Comparison of ENCODE assay signal across 8 mouse cellular contexts in the genomic region with DNA sequence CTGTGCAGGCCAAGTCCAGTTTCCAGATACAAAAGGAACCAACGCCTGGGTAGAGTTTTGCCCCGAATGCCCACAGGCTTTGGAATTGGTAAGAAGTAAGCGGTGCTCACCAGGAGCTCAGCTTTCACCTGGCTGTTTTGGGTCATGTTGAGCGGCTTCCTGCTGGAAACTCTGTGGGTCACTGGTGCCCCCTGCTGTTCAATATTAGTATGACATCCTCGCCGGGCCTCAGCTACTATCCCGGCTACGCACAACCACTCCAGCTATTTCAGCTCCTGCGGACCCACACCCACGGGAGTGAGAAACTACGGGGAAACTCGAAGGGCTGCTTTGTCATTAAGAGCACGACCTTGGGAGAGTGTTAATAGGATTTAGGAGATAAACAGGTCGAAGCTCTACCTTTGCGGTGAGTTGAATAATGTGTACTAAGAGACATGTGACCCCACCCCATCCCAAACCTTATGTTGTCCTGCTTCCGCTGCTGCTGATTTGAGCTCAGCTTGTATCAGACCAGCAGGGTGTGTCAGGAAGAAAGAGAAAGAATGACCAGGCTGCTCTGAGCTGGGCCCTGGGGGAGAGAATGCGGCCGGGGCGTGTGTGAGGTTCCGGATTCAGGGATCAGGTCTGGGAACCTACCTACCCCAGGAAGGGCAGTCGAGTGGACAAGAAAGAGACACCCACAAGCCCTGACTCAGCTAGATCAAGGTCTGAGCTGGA. TPM values are rescaled to one million over a fixed set of nuclear protein-coding genes. Genes with fewer than 3 reads are reported as not detected.
DNase-seq lines count a peak whose midpoint lies in the region; ATAC-seq and TF ChIP-seq lines count a peak whose summit lies in the region.

No protein-coding gene starts in this region.

- 23% methylated on average over 21 of the region's 21 CpGs for WGBS in kidney, embryonic 15.5 days
- WGBS in limb, embryonic 14.5 days = 20% methylated on average over 21 of the region's 21 CpGs
- WGBS in neural tube, embryonic 15.5 days = 27% methylated on average over 21 of the region's 21 CpGs

- DNase-seq in B cell, adult 2 months = peak; percentile 89
- DNase-seq in adrenal gland, adult 8-10 months = peak; percentile 56
- peak; percentile 81 for DNase-seq in embryo, embryonic 11 days
- DNase-seq in heart, adult 18-20 months = peak; percentile 77 to 93
- DNase-seq in limb, embryonic 14.5 days (ENCODE audit: low spot score) = peak; percentile 77

- peaks cover 22% of the 10 kb centered on the region; the same call in 1 of the 2 replicates for H3K27me3 ChIP-seq in kidney, embryonic 15.5 days
- H3K27me3 ChIP-seq in limb, embryonic 14.5 days (ENCODE audit: control insufficient read depth, insufficient read depth, low read length) = no peaks in the 10 kb centered on the region
- H3K27me3 ChIP-seq in neural tube, embryonic 15.5 days (replicated peaks) = 0 out of 2 replicates have a peak, but pooled peaks cover 7% of the 10 kb centered on the region
- H3K27me3 ChIP-seq in testis, adult 2 months (ENCODE audit: control insufficient read depth, insufficient read depth, low read length) = no peaks in the 10 kb centered on the region

- H3K36me3 ChIP-seq in kidney, embryonic 15.5 days = no peaks in the 10 kb centered on the region
- H3K36me3 ChIP-seq in limb, embryonic 14.5 days (ENCODE audit: control insufficient read depth, insufficient read depth, low read length) = no peaks in the 10 kb centered on the region
- H3K36me3 ChIP-seq in neural tube, embryonic 15.5 days = no peaks in the 10 kb centered on the region
- H3K36me3 ChIP-seq in testis, adult 2 months (ENCODE audit: control insufficient read depth, insufficient read depth, low read length) = no peaks in the 10 kb centered on the region

- peak; percentile 90 for TF ChIP-seq CTCF in testis, adult 2 months (IDR thresholded peaks at IDR 0.05; ENCODE audit: control insufficient read depth, insufficient read depth, insufficient replicate concordance, low read depth, low read length)

- H3K9ac ChIP-seq in kidney, embryonic 15.5 days = no peak overlapping the region
- no peak overlapping the region for H3K9ac ChIP-seq in limb, embryonic 14.5 days (ENCODE audit: low read depth, low read length, severe bottlenecking)
- no peak overlapping the region for H3K9ac ChIP-seq in neural tube, embryonic 15.5 days (replicated peaks)

- TF ChIP-seq POLR2A in limb, embryonic 14.5 days (IDR thresholded peaks at IDR 0.05; ENCODE audit: borderline replicate concordance, extremely low read depth, insufficient read depth, insufficient read length) = no peak
- TF ChIP-seq POLR2A in testis, adult 2 months (IDR thresholded peaks at IDR 0.05; ENCODE audit: control insufficient read depth, low read depth, low read length) = no peak

- 0 out of 2 replicates have a peak overlapping the region, but pooled peaks have one; percentile 6 for H3K4me2 ChIP-seq in kidney, embryonic 15.5 days
- H3K4me2 ChIP-seq in limb, embryonic 14.5 days (replicated peaks; ENCODE audit: low read depth, low read length, severe bottlenecking) = no peak overlapping the region
- no peak overlapping the region for H3K4me2 ChIP-seq in neural tube, embryonic 15.5 days

- H3K4me1 ChIP-seq in kidney, embryonic 15.5 days = peaks cover 25% of the 10 kb centered on the region
- H3K4me1 ChIP-seq in limb, embryonic 14.5 days (ENCODE audit: control insufficient read depth, insufficient read depth, low read length) = no peaks in the 10 kb centered on the region
- H3K4me1 ChIP-seq in neural tube, embryonic 15.5 days = 0 out of 2 replicates have a peak, but pooled peaks cover 2% of the 10 kb centered on the region
- peaks cover 12% of the 10 kb centered on the region for H3K4me1 ChIP-seq in testis, adult 2 months (ENCODE audit: control insufficient read depth, insufficient read depth, low read length)

- ATAC-seq in kidney, embryonic 15.5 days (replicated peaks; ENCODE audit: low FRiP score) = peak; percentile 26; the same call in 1 of the 2 replicates
- ATAC-seq in limb, embryonic 14.5 days (ENCODE audit: low FRiP score, low read depth) = peak; percentile 72; the same call in 1 of the 2 replicates
- ATAC-seq in neural tube, embryonic 15.5 days (ENCODE audit: low FRiP score) = peak; percentile 16; the same call in 1 of the 2 replicates

- H3K27ac ChIP-seq in kidney, embryonic 15.5 days = no peak overlapping the region
- H3K27ac ChIP-seq in limb, embryonic 14.5 days (replicated peaks; ENCODE audit: low read depth, low read length) = no peak overlapping the region
- no peak overlapping the region for H3K27ac ChIP-seq in neural tube, embryonic 15.5 days (replicated peaks)
- H3K27ac ChIP-seq in testis, adult 2 months (ENCODE audit: control insufficient read depth, insufficient read depth, low read depth, low read length) = no peak overlapping the region

- no peaks in the 10 kb centered on the region for H3K9me3 ChIP-seq in kidney, embryonic 15.5 days (replicated peaks)
- H3K9me3 ChIP-seq in limb, embryonic 14.5 days (ENCODE audit: control insufficient read depth, low read length) = no peaks in the 10 kb centered on the region
- no peaks in the 10 kb centered on the region for H3K9me3 ChIP-seq in neural tube, embryonic 15.5 days (replicated peaks)

- H3K4me3 ChIP-seq in kidney, embryonic 15.5 days (replicated peaks) = no peak overlapping the region
- no peak overlapping the region for H3K4me3 ChIP-seq in limb, embryonic 14.5 days (replicated peaks; ENCODE audit: low read length)
- H3K4me3 ChIP-seq in neural tube, embryonic 15.5 days (replicated peaks) = no peak overlapping the region
- no peak overlapping the region for H3K4me3 ChIP-seq in testis, adult 2 months (ENCODE audit: control insufficient read depth, low read depth, low read length)

RNA-seq across cellular contexts. Expression of a gene that starts 16.2 kb away (rescaled TPM):
- total RNA-seq in adrenal gland, adult 8-10 months (2022) = 1 to 10 TPM; 1.9 to 6.5 (median 4.1) TPM
- total RNA-seq in heart, adult 18-20 months (2021) = 1 to 10 TPM; 4.3 to 6.5 TPM
- polyA plus RNA-seq in kidney, embryonic 15.5 days (2015; fragmentation: Nextera tagmentation; extraction: Ambion mirVana) = 13.6 and 15.4 TPM in 2 replicates
- 20.0 and 20.8 TPM in 2 replicates for polyA plus RNA-seq in limb, embryonic 14.5 days (2012; rRNA removed)
- polyA plus RNA-seq in limb, embryonic 14.5 days (2014; fragmentation: Nextera tagmentation; extraction: Ambion mirVana) = 14.0 and 15.2 TPM in 2 replicates
- 1.3 and 2.0 TPM in 2 replicates for polyA plus RNA-seq in neural tube, embryonic 15.5 days (2015; fragmentation: Nextera tagmentation; extraction: Ambion mirVana)
- 0.18 and 1.7 TPM in 2 replicates for polyA plus RNA-seq in testis, adult 2 months (2012; rRNA removed)

RNA-seq across cellular contexts. Expression of a gene that starts 56.4 kb away (rescaled TPM):
- not detected for total RNA-seq in adrenal gland, adult 8-10 months (2022)
- 1 to 10 TPM; 1.9 to 2.0 TPM for total RNA-seq in heart, adult 18-20 months (2021)
- polyA plus RNA-seq in kidney, embryonic 15.5 days (2015; fragmentation: Nextera tagmentation; extraction: Ambion mirVana) = 0.83 and 1.4 TPM in 2 replicates
- polyA plus RNA-seq in limb, embryonic 14.5 days (2012; rRNA removed) = 0.82 and 0.88 TPM in 2 replicates
- not detected in 2 replicates for polyA plus RNA-seq in limb, embryonic 14.5 days (2014; fragmentation: Nextera tagmentation; extraction: Ambion mirVana)
- 0.23 TPM in 1 of 2 replicates, not detected in the other for polyA plus RNA-seq in neural tube, embryonic 15.5 days (2015; fragmentation: Nextera tagmentation; extraction: Ambion mirVana)
- polyA plus RNA-seq in testis, adult 2 months (2012; rRNA removed) = 2.4 and 6.4 TPM in 2 replicates

Comparison
In these comparisons a context has a peak if more than half of its experiments do, and no peak if none do; other contexts are left out.
1. ATAC-seq: peak in every context shown above with its lines; median percentile 72 in limb, embryonic 14.5 days; 26 in kidney, embryonic 15.5 days; 16 in neural tube, embryonic 15.5 days.